Mouse (Mus musculus) stomach, embryonic 14.5 days (tissue): ENCODE measurements around the gene Acrbp. TPM values are rescaled to one million over a fixed set of nuclear protein-coding genes. Genes with fewer than 3 reads are reported as not detected.

Experiments used
- ATAC-seq: fragments of 200-750 bp; cut with Nextera tagmentation; 2 replicates; pipeline ENCODE4 v1.8.0; 2017; ENCODE audit warnings: low read depth, moderate TSS enrichment; ENCODE audit not compliant: insufficient number of reproducible peaks, insufficient read depth, low FRiP score
- H3K27ac ChIP-seq: fragments of 300-500 bp; sonication (generic); 2 replicates; pipeline ENCODE4 v1.5.1; 2014; ENCODE audit warnings: mild to moderate bottlenecking, low read length, moderate library complexity, mixed read lengths
- H3K27me3 ChIP-seq: fragments of 300-500 bp; sonication (generic); 2 replicates; pipeline ENCODE4 v1.6.1; 2014; ENCODE audit warnings: low read length, control low read depth, mixed read lengths; ENCODE audit not compliant: control insufficient read depth, insufficient read depth
- H3K36me3 ChIP-seq: fragments of 300-500 bp; sonication (generic); 2 replicates; pipeline ENCODE4 v1.6.1; 2014; ENCODE audit warnings: mild to moderate bottlenecking, control low read depth, low read length, moderate library complexity, mixed read lengths; ENCODE audit not compliant: control insufficient read depth, insufficient read depth
- H3K4me1 ChIP-seq: fragments of 300-500 bp; sonication (generic); 2 replicates; pipeline ENCODE4 v1.6.1; 2014; ENCODE audit warnings: low read length, control low read depth, mixed read lengths; ENCODE audit not compliant: control insufficient read depth, insufficient read depth
- H3K4me2 ChIP-seq: fragments of 300-500 bp; sonication (generic); replicated peaks from 2 replicates; pipeline ENCODE4 v1.6.1; 2014; ENCODE audit warnings: low read depth, low read length, control low read depth
- H3K4me3 ChIP-seq: fragments of 300-500 bp; sonication (generic); 2 replicates; pipeline ENCODE4 v1.5.1; 2014; ENCODE audit warnings: low read depth, low read length, control low read depth
- H3K9ac ChIP-seq: fragments of 300-500 bp; sonication (generic); replicated peaks from 2 replicates; pipeline ENCODE4 v1.6.1; 2014; ENCODE audit warnings: low read depth, mild to moderate bottlenecking, control low read depth, low read length, moderate library complexity, mixed read lengths
- H3K9me3 ChIP-seq: fragments of 300-500 bp; sonication (generic); 2 replicates; pipeline ENCODE4 v1.6.1; 2016; ENCODE audit warnings: low read depth, low read length, control low read depth; ENCODE audit not compliant: control insufficient read depth
- WGBS: fragments of 180-500 bp; shearing (Covaris S2); extraction: QIAGEN DNeasy Blood & Tissue Kit; methylation state at CpG from one replicate; pipeline ENCODE4 v1.1.7; 2014; 5-methylcytosine and 5-hydroxymethylcytosine counted together
- microRNA-seq: library from miRNA; unstranded; fragments of <30 nt; microRNA quantifications from one replicate; pipeline ENCODE4, GENCODE M21; 2016
- polyA plus RNA-seq: library from polyadenylated mRNA; unstranded; fragments of >200 nt; fragmentation: Nextera tagmentation; extraction: Ambion mirVana; gene quantifications from 2 replicates; pipeline ENCODE4 v1.2.1, GENCODE M21; 2014

Gene Acrbp
- polyA plus RNA-seq, 1 experiment from 2014 or later, result 18.6 TPM

- Histone ChIP-seq H3K4me2 (no peak overlapping the region), H3K9me3 (no peaks in the 10 kb centered on the region), H3K4me3 (no peak overlapping the region), H3K27me3 (no peaks in the 10 kb centered on the region), H3K4me1 (no peaks in the 10 kb centered on the region), H3K27ac (no peak overlapping the region), H3K9ac (no peak overlapping the region), H3K36me3 (peaks cover 91% of the 10 kb centered on the region)
- 92% methylated on average over 11 of the region's 11 CpGs for WGBS
- ATAC-seq, result no peak
Measured at GRCm38 (mm10) chr6:125112553-125112952, 63.1 kb downstream of the Acrbp start.

Small RNAs within 50 kb of the gene (microRNA-seq; reads per million reads assigned to microRNA genes)
- not detected for gene Mir7045

Other genes with a start within 250 kb of the Acrbp start
- 7.4 and 8.0 TPM in 2 replicates for gene Spsb2, start 241.0 kb upstream of the Acrbp start, polyA plus RNA-seq
- 844 and 872 TPM in 2 replicates for gene Tpi1, start 235.4 kb upstream of the Acrbp start, polyA plus RNA-seq
- gene Usp5, start 220.2 kb upstream of the Acrbp start, polyA plus RNA-seq, result 121 and 123 TPM in 2 replicates
- 151 and 163 TPM in 2 replicates for gene Cdca3, start 220.1 kb upstream of the Acrbp start, polyA plus RNA-seq
- 1.4 and 1.5 TPM in 2 replicates for gene Gnb3, start 209.4 kb upstream of the Acrbp start, polyA plus RNA-seq
- gene P3h3, start 191.9 kb upstream of the Acrbp start, polyA plus RNA-seq, result 43.2 and 43.9 TPM in 2 replicates
- gene Gpr162, start 185.7 kb upstream of the Acrbp start, polyA plus RNA-seq, result 0.91 and 1.0 TPM in 2 replicates
- gene Cd4, start 161.5 kb upstream of the Acrbp start, polyA plus RNA-seq, result 0.28 and 0.43 TPM in 2 replicates
- 1.3 and 1.5 TPM in 2 replicates for gene Lag3, start 138.0 kb upstream of the Acrbp start, polyA plus RNA-seq
- gene Ptms, start 129.6 kb upstream of the Acrbp start, polyA plus RNA-seq, result 320 TPM in 2 replicates
- 341 and 354 TPM in 2 replicates for gene Mlf2, start 118.3 kb upstream of the Acrbp start, polyA plus RNA-seq
- 139 and 141 TPM in 2 replicates for gene Cops7a, start 84.2 kb upstream of the Acrbp start, polyA plus RNA-seq
- gene Pianp, start 53.0 kb upstream of the Acrbp start, polyA plus RNA-seq, result 4.4 and 6.0 TPM in 2 replicates
- 15.1 and 15.7 TPM in 2 replicates for gene Zfp384, start 40.5 kb upstream of the Acrbp start, polyA plus RNA-seq
- gene Ing4, start 9.9 kb upstream of the Acrbp start, polyA plus RNA-seq, result 118 and 119 TPM in 2 replicates
- 1.2 and 2.1 TPM in 2 replicates for gene Lpar5, start 18.2 kb downstream of the Acrbp start, polyA plus RNA-seq
- 70.9 and 78.7 TPM in 2 replicates for gene Chd4, start 46.3 kb downstream of the Acrbp start, polyA plus RNA-seq
- 52.3 and 55.4 TPM in 2 replicates for gene Nop2, start 82.2 kb downstream of the Acrbp start, polyA plus RNA-seq
- gene Iffo1, start 95.6 kb downstream of the Acrbp start, polyA plus RNA-seq, result 7.4 and 9.2 TPM in 2 replicates
- gene Gapdh, start 116.8 kb downstream of the Acrbp start, polyA plus RNA-seq, result 1,945 and 1,966 TPM in 2 replicates
- gene Ncapd2, start 142.0 kb downstream of the Acrbp start, polyA plus RNA-seq, result 107 and 109 TPM in 2 replicates
- gene Mrpl51, start 142.1 kb downstream of the Acrbp start, polyA plus RNA-seq, result 193 and 202 TPM in 2 replicates
- gene Vamp1, start 165.9 kb downstream of the Acrbp start, polyA plus RNA-seq, result 3.4 and 3.7 TPM in 2 replicates
- gene Tapbpl, start 182.2 kb downstream of the Acrbp start, polyA plus RNA-seq, result 4.7 and 5.2 TPM in 2 replicates
- gene Cd27, start 187.3 kb downstream of the Acrbp start, polyA plus RNA-seq, result 2.3 and 3.1 TPM in 2 replicates
- 0.17 TPM in 1 of 2 replicates, not detected in the other for gene Tuba3a, start 236.4 kb downstream of the Acrbp start, polyA plus RNA-seq